Mouse (Mus musculus): ENCODE measurements around the gene Scamp4.

DNA sequence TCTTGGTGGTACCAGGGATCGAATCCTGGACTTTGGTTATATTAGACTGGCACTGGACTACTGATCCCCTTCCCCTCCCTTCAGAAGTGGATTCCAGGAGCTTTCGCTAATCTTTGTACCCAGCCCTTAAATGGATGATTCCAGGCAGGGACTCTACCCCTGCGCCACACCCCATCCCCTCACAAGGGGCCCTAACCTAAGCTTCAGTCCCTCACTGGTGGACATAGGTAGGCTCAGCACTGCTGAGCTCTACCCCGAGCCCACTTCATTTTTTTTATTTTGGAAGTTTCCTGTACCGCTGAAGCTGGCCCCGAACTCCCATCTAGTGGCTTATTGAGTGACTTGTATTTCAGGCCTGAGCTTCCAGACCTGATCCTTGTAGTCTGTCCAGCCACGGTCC is 692 bp downstream of the Scamp4 start:
- no peak for TF ChIP-seq CTCF (IDR thresholded peaks at IDR 0.05; ENCODE audit: extremely low read depth, insufficient read depth, low read length)
- TF ChIP-seq POLR2A (IDR thresholded peaks at IDR 0.05; ENCODE audit: extremely low read depth, insufficient read depth, low read length) = no peak

All from cortical plate, adult 2 months (tissue).